Mouse (Mus musculus) heart, embryonic 11.5 days (tissue): ENCODE results near the gene Tcf25. TPM values are rescaled to one million over a fixed set of nuclear protein-coding genes. Genes with fewer than 3 reads are reported as not detected.

Source experiments
- ATAC-seq: fragments of 200-750 bp; cut with Nextera tagmentation; replicated peaks from 2 replicates; pipeline ENCODE4 v1.8.0; 2017; ENCODE audit warnings: moderate library complexity; ENCODE audit not compliant: insufficient number of reproducible peaks, low FRiP score, low TSS enrichment
- H3K27ac ChIP-seq: fragments of 300-500 bp; sonication (generic); 2 replicates; pipeline ENCODE4 v1.5.1; 2014; ENCODE audit warnings: mild to moderate bottlenecking, low read depth, low read length
- H3K27me3 ChIP-seq: fragments of 300-500 bp; sonication (generic); 2 replicates; pipeline ENCODE4 v1.6.1; 2014; ENCODE audit warnings: mild to moderate bottlenecking, low read length, mixed read lengths; ENCODE audit not compliant: control insufficient read depth, insufficient read depth
- H3K36me3 ChIP-seq: fragments of 300-500 bp; sonication (generic); 2 replicates; pipeline ENCODE4 v1.6.1; 2014; ENCODE audit warnings: mild to moderate bottlenecking, low read length, moderate library complexity, mixed read lengths; ENCODE audit not compliant: control insufficient read depth, insufficient read depth
- H3K4me1 ChIP-seq: fragments of 300-500 bp; sonication (generic); 2 replicates; pipeline ENCODE4 v1.6.1; 2014; ENCODE audit warnings: low read length; ENCODE audit not compliant: control insufficient read depth, insufficient read depth
- H3K4me2 ChIP-seq: fragments of 300-500 bp; sonication (generic); 2 replicates; pipeline ENCODE4 v1.6.1; 2014; ENCODE audit warnings: mild to moderate bottlenecking, moderate library complexity
- H3K4me3 ChIP-seq: fragments of 300-500 bp; sonication (generic); 2 replicates; pipeline ENCODE4 v1.5.1; 2014; ENCODE audit warnings: low read depth, low read length
- H3K9ac ChIP-seq: fragments of 300-500 bp; sonication (generic); 2 replicates; pipeline ENCODE4 v1.6.1; 2014; ENCODE audit warnings: mild to moderate bottlenecking, low read depth, low read length, moderate library complexity
- H3K9me3 ChIP-seq: fragments of 300-500 bp; sonication (generic); replicated peaks from 2 replicates; pipeline ENCODE4 v1.6.1; 2016; ENCODE audit warnings: low read length; ENCODE audit not compliant: control insufficient read depth
- WGBS: fragments of 180-500 bp; shearing (Covaris S2); extraction: QIAGEN DNeasy Blood & Tissue Kit; methylation state at CpG from one replicate; pipeline ENCODE4 v1.1.7; 2014; ENCODE audit not compliant: insufficient replicate concordance; 5-methylcytosine and 5-hydroxymethylcytosine counted together
- polyA plus RNA-seq: library from polyadenylated mRNA; unstranded; fragments of >200 nt; fragmentation: Nextera tagmentation; extraction: Ambion mirVana; gene quantifications from 2 replicates; pipeline ENCODE4 v1.2.1, GENCODE M21; 2014

Tcf25 gene
- polyA plus RNA-seq, 1 experiment from 2014 or later = 148 TPM

- H3K4me1 ChIP-seq = no peaks in the 10 kb centered on the region
- no peak for ATAC-seq
- WGBS = 42% methylated on average over 12 of the region's 12 CpGs
Measured at GRCm38 (mm10) chr8:123361082-123361739, 12.3 kb upstream of the Tcf25 start.

DNA sequence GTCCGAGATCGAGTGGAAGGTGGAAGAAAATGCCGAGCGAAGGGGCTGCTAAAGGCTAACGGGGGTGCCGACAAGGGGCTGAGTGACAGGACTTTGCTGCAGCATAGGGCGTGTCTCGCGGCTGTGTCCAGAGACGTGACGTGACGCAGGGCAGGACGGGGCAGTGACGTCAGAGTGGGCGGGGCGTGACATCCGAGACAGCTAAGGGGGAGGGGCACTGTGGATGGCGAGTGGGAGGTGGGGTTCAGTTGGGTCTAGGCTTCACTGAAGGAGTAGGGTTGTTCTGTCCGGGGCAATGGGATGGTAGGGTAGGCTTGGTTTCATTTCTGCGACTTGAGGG is 656 bp downstream of the Tcf25 start:
- Histone ChIP-seq H3K4me2 (peak overlapping the region; percentile 90), H3K9me3 (no peaks in the 10 kb centered on the region), H3K27me3 (no peaks in the 10 kb centered on the region), H3K4me1 (peaks cover 15% of the 10 kb centered on the region), H3K9ac (peak overlapping the region; percentile 78), H3K27ac (peak overlapping the region; percentile 95), H3K4me3 (peak overlapping the region; percentile 64), H3K36me3 (peaks cover 3% of the 10 kb centered on the region; the same call in 1 of the 2 replicates)
- peak; percentile 85 for ATAC-seq
- WGBS = under 1% methylated on average over 19 of the region's 20 CpGs

More at GRCm38 (mm10) chr8:123361082-123361739, 12.3 kb upstream of the Tcf25 start:
- Histone ChIP-seq H3K9ac (no peak overlapping the region), H3K4me2 (no peak overlapping the region), H3K36me3 (no peaks in the 10 kb centered on the region), H3K27ac (no peak overlapping the region), H3K4me3 (no peak overlapping the region), H3K27me3 (no peaks in the 10 kb centered on the region), H3K9me3 (no peaks in the 10 kb centered on the region)

DNA sequence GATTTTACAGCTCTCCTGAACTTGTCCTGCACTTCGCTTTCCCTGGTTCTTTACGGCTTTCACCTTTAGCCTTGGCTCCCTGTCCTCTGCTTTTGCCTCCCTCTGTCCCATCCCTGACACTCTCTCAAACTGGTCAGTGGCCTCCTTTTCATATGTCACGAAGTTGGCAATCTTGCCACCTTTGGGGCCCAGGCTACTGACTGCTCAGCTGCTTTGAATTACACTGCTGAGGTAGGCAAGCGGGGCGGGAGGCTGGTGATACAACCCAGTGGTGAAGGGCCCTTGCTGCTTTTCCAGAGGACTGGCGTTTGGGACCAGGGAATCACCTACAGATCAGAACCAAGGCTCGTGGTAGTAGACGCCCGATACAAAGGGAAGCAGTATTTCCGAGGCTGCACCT is 2.1 kb downstream of the Tcf25 start:
- H3K9ac ChIP-seq = no peak overlapping the region

DNA sequence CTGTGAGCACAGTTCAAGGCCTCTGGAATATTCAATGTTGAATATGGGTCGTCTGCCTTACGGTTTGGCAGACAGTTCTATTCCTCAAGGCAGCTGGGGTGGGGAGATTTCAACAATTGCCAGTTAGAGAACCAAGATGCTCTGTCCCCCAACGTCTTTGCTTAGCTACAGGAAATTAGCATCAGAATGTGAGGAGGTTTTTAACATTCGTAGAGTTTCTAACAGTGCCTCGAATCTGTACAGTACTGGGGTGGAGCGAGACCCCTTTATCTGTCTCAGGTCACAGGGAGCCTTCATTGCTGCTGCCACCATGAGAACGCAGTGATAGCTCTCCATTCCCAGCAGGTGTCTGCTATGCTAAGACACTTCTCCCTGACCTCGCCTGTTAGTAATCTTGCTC is 2.6 kb downstream of the Tcf25 start:
- no peak overlapping the region for H3K9ac ChIP-seq
- no peak overlapping the region for H3K4me2 ChIP-seq
- no peaks in the 10 kb centered on the region for H3K9me3 ChIP-seq
- H3K27ac ChIP-seq = no peak overlapping the region
- no peak for ATAC-seq
- H3K4me1 ChIP-seq = peaks cover 15% of the 10 kb centered on the region
- H3K4me3 ChIP-seq = no peak overlapping the region
- 73% methylated on average over 8 of the region's 8 CpGs for WGBS
- H3K27me3 ChIP-seq = no peaks in the 10 kb centered on the region
- H3K36me3 ChIP-seq = peaks cover 3% of the 10 kb centered on the region; the same call in 1 of the 2 replicates

More for the DNA sequence above, 2.1 kb downstream of the Tcf25 start:
- Histone ChIP-seq H3K36me3 (peaks cover 3% of the 10 kb centered on the region; the same call in 1 of the 2 replicates), H3K27ac (no peak overlapping the region), H3K4me2 (no peak overlapping the region), H3K4me3 (no peak overlapping the region), H3K9me3 (no peaks in the 10 kb centered on the region), H3K27me3 (no peaks in the 10 kb centered on the region), H3K4me1 (peaks cover 15% of the 10 kb centered on the region)
- ATAC-seq = no peak
- WGBS = 85% methylated on average over 10 of the region's 10 CpGs

DNA sequence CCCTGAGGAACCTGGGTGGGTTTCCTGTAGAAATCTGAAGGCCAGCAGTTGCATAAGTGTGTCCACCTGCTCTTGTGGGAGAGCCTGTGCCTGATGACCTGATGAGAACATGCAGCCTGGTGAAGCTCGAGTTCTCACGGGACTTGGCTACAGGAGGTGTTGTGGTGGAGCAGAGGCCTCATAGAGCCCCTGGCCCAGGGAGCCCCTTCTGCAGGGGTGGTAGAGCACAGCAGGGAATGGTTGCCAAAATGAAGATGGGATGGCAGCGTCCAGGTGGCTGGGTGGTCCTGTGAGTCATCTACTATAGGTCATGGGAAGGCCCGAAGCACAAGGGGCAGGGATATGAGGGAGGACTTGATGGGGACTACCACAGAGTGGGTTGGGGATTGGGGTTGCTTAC is 8.2 kb downstream of the Tcf25 start:
- no peaks in the 10 kb centered on the region for H3K27me3 ChIP-seq
- H3K4me3 ChIP-seq = no peak overlapping the region
- 97% methylated on average over 4 of the region's 4 CpGs for WGBS
- H3K9me3 ChIP-seq = no peaks in the 10 kb centered on the region
- no peak overlapping the region for H3K27ac ChIP-seq
- peaks cover 29% of the 10 kb centered on the region for H3K36me3 ChIP-seq
- ATAC-seq = no peak
- H3K4me1 ChIP-seq = no peaks in the 10 kb centered on the region
- no peak overlapping the region for H3K4me2 ChIP-seq
- H3K9ac ChIP-seq = no peak overlapping the region

GRCm38 (mm10) chr8:123382516-123382915 is 9.0 kb downstream of the Tcf25 start:
- Histone ChIP-seq H3K9ac (no peak overlapping the region), H3K27ac (no peak overlapping the region), H3K36me3 (peaks cover 29% of the 10 kb centered on the region), H3K27me3 (no peaks in the 10 kb centered on the region), H3K9me3 (no peaks in the 10 kb centered on the region), H3K4me2 (no peak overlapping the region), H3K4me3 (no peak overlapping the region), H3K4me1 (no peaks in the 10 kb centered on the region)
- ATAC-seq = no peak
- WGBS = 86% methylated on average over 8 of the region's 8 CpGs

GRCm38 (mm10) chr8:123384883-123385540 is 11.5 kb downstream of the Tcf25 start:
- no peak overlapping the region for H3K4me3 ChIP-seq
- H3K4me2 ChIP-seq = no peak overlapping the region
- H3K27ac ChIP-seq = no peak overlapping the region
- no peaks in the 10 kb centered on the region for H3K27me3 ChIP-seq
- no peak for ATAC-seq
- WGBS = 69% methylated on average over 9 of the region's 9 CpGs
- H3K9me3 ChIP-seq = no peaks in the 10 kb centered on the region
- no peaks in the 10 kb centered on the region for H3K4me1 ChIP-seq
- H3K9ac ChIP-seq = no peak overlapping the region
- peaks cover 38% of the 10 kb centered on the region for H3K36me3 ChIP-seq

DNA sequence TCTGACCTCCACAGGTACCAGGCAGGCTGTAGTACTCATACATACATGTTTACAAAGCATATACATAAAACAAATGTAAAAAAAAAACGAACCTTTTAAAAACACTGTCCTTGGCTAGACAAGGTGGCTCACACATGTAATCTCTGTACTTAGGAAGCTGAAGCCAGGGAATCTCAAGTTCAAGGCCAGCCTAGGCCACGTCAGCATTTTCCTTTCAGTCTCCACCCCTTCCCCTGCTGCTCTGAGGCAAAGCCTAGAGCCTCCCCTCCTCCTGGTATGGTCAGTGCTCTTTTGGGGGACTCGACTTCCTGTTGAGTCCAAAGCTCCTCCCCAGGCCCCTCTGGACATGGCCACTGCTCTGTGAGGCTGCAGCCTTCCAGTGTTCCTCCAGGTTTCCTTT is 13.5 kb downstream of the Tcf25 start:
- Histone ChIP-seq H3K27me3 (no peaks in the 10 kb centered on the region), H3K9me3 (no peaks in the 10 kb centered on the region), H3K27ac (no peak overlapping the region), H3K4me3 (no peak overlapping the region), H3K4me1 (no peaks in the 10 kb centered on the region), H3K36me3 (peaks cover 46% of the 10 kb centered on the region), H3K4me2 (no peak overlapping the region), H3K9ac (no peak overlapping the region)
- 88% methylated on average over 3 of the region's 3 CpGs for WGBS
- ATAC-seq = no peak

- H3K27me3 ChIP-seq = no peaks in the 10 kb centered on the region
- H3K4me1 ChIP-seq = no peaks in the 10 kb centered on the region
- no peak overlapping the region for H3K4me2 ChIP-seq
- no peak for ATAC-seq
- H3K9ac ChIP-seq = no peak overlapping the region
- H3K36me3 ChIP-seq = peaks cover 43% of the 10 kb centered on the region
- H3K4me3 ChIP-seq = no peak overlapping the region
- WGBS = 78% methylated on average over 8 of the region's 8 CpGs
- no peak overlapping the region for H3K27ac ChIP-seq
- H3K9me3 ChIP-seq = no peaks in the 10 kb centered on the region
Measured at GRCm38 (mm10) chr8:123387801-123388200, 14.2 kb downstream of the Tcf25 start.
